Mouse (Mus musculus) gastrocnemius, adult 2 months (tissue): ENCODE results near the gene Srrt. TPM values are rescaled to one million over a fixed set of nuclear protein-coding genes. Genes with fewer than 3 reads are reported as not detected.

Source experiments
- DNase-seq: peaks from one replicate; pipeline ENCODE4 v3.0.0; 2022
- H3K27ac ChIP-seq: fragments of 200-600 bp; 2 replicates; pipeline ENCODE4 v1.8.1; 2022; ENCODE audit warnings: mild to moderate bottlenecking
- H3K4me3 ChIP-seq: fragments of 200-600 bp; 2 replicates; pipeline ENCODE4 v1.8.1; 2022; ENCODE audit warnings: mild to moderate bottlenecking, moderate library complexity
- CTCF ChIP-seq: fragments of 200-600 bp; IDR thresholded peaks from 2 replicates; pipeline ENCODE4 v1.8.1; 2022; ENCODE audit warnings: antibody characterized with exemption, mild to moderate bottlenecking, moderate library complexity
- intact Hi-C: fragments of 180-260 bp; cut with DNase I; formaldehyde crosslinking; loops from one replicate; pipeline ENCODE4 v1.15.1; 2025
- long read RNA-seq, 2 experiments: library from polyadenylated mRNA; stranded (forward); transcript quantifications; one replicate each; pipeline ENCODE4 v2.0.0; 2021
- total RNA-seq, 2 experiments: library from RNA; stranded (reverse); gene quantifications; 2 replicates each; pipeline ENCODE4 v1.2.3; 2021

The Srrt gene
- 10 to 100 TPM; 38.7 to 46.2 TPM for total RNA-seq
- long read RNA-seq, experiment 1, transcript Srrt-201 (20 exons, 3,024 nt), result major isoform, 24 of 44 reads
- long read RNA-seq, experiment 1, transcript Srrt-212 (20 exons, 2,988 nt), result minor isoform, 5 of 44 reads
- long read RNA-seq, experiment 1, partial matches to known transcripts, result 8 of 44 reads
- long read RNA-seq, experiment 1, other reads (novel, unspliced or antisense), result 6 of 44 reads
- long read RNA-seq, experiment 2, transcript Srrt-212 (20 exons, 2,988 nt), result minor isoform, 5 of 39 reads
- long read RNA-seq, experiment 2, transcript Srrt-201 (20 exons, 3,024 nt), result major isoform, 14 of 39 reads
- long read RNA-seq, experiment 2, partial matches to known transcripts, result 10 of 39 reads
- long read RNA-seq, experiment 2, other reads (novel, unspliced or antisense), result 10 of 39 reads

DNA sequence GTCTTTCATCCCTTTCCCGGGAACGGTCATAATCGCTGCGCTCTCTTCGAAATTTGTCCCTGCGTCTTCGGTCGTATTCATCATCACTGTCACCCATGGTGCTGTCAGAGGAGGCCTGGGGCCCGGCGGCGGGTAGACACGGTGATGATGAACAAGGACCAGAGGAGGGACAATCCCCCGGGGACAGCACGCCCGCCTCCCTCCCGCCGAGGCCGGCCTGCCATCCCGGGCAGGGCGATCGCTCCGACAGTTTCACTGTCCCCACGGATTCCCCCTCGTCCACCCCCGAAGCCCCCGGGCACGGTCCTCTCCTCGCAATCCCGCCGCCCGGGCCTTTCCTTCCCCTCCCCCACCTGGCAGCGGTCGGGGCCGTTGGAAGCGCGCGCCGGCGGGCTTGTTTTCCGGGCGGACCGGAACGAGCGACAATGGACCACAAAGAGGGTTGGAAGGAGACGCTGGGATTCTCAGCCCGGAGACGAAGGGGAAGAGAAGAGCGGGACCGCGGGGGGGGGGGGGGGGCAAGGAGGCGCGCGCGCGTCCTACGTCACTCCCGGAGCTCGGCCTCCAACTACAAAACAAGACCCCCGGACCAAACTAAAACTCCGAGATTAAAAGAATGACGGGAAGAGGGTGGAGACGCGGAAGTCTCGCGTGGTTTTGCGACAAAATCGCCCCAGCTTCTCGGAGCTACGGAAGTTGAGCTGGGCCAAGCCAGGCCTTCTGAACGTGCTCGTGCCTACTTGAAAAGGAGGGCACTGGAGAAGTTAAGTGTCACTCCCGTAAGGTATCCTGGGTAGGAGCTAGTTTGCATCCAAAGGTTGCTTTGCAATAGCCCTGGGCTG is at the start of gene Srrt:
Gene Srrt, minus strand, starts transcription at position 604 of the 842 bp plus-strand sequence.
- H3K27ac ChIP-seq, result peak within 1 kb of the TSS; percentile 95
- intact Hi-C loops, result loop anchor here (2.0 to 5.0 kb wide), 2 partner anchors 14 to 195 kb away; partner anchors contain the start of gene Pop7
- DNase-seq, result peak; percentile 93
- peak within 1 kb of the TSS; percentile 97 for H3K4me3 ChIP-seq
- no peak for TF ChIP-seq CTCF

DNA sequence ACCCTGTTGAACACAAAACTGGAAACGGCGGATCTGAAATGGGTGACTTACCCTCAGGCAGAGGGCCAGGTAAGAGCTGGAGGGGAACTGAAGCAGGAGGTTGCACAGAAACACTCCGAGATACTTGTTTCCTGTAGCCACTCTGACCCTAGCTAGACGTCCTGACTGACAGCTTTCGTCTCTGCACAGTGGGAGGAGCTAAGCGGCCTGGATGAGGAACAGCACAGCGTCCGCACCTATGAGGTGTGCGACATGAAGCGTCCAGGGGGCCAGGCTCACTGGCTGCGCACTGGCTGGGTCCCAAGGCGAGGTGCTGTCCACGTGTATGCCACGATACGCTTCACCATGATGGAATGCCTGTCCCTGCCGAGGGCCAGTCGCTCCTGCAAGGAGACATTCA is 46.6 kb upstream of the Srrt start:
- no peak for TF ChIP-seq CTCF
- H3K4me3 ChIP-seq, result peak overlapping the region; percentile 41
- DNase-seq, result no peak
- H3K27ac ChIP-seq, result no peak overlapping the region
- intact Hi-C loops, result no loop called here

DNA sequence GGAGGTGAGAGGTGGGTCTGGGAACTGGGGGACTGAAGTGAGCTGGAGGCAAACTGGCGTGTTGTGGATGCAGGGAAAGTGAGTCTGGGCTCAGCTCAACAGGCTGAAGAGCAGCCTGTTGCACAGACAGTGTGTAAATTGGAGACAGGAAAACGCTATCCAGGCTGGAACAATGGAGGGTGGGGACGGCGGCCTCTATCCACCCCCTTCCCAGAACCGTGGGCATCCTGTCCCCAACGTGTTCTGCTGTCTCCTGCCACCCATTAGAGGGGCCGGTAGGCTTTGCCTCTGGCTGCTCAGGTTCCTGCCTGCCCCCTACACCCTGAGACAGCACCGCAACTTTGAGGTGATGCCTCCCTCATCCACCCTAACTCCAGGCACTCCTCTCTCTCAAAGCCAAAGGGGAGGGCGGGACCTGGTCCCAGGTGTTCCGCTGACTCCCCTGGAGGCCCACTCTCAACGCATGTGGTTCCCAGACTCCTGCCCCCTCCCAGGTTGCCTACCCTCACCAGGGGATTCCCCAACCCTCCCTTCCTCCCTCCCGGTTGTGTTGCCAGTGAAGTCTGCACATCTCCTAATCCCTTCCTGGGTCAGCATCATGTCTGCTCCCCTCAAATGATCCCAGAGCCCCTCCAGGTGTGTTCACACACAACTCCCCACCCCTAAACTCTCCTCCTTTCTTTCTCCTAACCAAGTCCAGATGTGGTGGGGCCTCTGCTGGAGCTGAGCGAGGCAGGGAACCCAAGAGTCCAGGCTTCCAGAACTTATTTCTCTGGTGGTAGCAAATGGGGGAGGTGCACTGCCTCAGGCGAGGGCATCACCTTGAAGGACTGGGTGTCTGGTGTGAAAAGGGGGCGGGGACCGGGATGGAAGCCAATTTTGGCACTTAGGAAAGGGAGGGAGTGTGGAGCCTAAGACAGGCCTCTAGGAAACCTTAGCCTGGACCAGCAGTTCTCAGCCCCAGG is 44.8 kb upstream of the Srrt start:
- no peak for TF ChIP-seq CTCF
- Histone ChIP-seq H3K27ac (peak overlapping the region; percentile 93), H3K4me3 (peak overlapping the region; percentile 97)
- intact Hi-C loops, result no loop called here
- DNase-seq, result peak; percentile 41

DNA sequence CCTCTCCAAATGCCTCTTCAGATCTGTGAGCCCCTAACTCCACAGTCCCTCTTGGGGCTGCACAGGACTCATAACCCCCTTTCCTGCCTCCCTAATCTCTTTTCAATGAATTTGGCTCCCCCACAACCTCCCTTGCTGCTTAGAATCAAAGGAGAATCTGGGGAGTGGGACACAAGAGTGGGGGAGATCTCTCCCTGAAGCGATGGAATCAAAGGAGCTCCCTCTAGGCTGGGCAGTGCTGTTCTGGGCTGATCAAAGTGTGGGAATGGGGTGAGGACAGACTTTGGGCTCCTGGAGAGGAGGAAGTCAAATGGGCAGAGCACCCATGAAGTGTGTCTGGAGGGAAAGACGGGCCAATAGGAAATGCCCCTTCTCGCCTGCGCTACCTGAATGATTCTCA is 43.9 kb upstream of the Srrt start:
- Histone ChIP-seq H3K4me3 (peak overlapping the region; percentile 97), H3K27ac (peak overlapping the region; percentile 93)
- intact Hi-C loops, result no loop called here
- no peak for TF ChIP-seq CTCF
- DNase-seq, result no peak

DNA sequence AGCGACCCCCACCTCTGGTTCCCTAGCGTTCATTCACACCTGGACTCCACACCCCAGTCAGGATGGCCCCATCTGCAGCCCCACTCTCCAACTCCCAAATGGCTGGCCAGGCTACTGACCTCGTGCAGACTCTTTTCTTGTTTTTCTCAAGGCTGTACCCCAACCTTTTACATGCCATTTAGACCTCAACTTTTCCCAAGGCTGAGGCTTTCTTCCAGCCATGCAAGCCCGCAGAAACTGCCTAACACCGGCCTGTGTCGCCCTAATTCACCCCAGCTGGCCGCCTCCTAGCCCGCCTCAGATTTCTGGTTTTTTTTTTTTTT is 43.5 kb upstream of the Srrt start:
- no peak for TF ChIP-seq CTCF
- Histone ChIP-seq H3K27ac (peak overlapping the region; percentile 93), H3K4me3 (peak overlapping the region; percentile 97)
- no peak for DNase-seq
- intact Hi-C loops, result no loop called here

DNA sequence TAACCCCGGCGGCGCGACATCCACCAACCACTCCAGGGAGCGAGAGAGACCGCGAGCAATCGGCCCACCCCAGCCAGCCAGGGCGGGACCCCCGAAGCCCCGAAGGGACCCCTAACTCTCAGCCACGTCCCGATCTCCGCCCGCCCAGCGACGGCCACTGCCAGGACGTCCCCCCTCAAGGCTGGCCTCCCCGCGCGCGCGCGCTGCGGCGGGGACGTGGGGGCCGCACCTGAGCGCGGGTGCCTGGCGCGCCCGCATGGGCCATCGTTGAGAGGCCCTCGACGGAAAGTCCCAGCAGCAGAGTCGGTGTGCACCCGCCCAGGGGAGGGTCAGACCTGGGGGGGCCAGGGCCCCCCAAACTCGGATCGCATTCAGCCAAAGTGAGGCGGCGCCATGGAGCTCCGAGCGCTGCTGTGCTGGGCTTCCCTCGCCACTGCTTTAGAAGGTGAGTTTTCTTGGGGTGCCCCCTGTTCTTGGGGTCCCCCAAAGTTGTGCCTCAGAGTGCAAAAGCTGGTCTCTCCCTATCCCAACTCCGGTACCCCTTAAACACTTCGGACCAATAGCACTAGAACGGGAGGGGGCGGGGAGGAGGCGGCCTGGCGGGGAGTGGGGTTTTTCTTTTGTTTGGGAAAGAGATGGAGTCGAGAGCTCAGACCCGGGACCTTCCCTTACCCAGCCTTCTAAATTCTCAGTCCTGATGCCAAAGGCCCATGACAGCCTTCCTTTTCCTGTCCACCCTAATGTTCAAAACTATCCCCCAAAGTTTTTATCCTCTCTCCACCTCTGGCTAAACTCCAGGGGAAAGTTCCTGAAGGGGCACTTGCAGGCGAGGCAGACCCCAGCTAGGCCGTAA is 43.0 kb upstream of the Srrt start:
- DNase-seq, result no peak
- no peak for TF ChIP-seq CTCF
- H3K4me3 ChIP-seq, result peak overlapping the region; percentile 97
- H3K27ac ChIP-seq, result peak overlapping the region; percentile 93
- intact Hi-C loops, result no loop called here

DNA sequence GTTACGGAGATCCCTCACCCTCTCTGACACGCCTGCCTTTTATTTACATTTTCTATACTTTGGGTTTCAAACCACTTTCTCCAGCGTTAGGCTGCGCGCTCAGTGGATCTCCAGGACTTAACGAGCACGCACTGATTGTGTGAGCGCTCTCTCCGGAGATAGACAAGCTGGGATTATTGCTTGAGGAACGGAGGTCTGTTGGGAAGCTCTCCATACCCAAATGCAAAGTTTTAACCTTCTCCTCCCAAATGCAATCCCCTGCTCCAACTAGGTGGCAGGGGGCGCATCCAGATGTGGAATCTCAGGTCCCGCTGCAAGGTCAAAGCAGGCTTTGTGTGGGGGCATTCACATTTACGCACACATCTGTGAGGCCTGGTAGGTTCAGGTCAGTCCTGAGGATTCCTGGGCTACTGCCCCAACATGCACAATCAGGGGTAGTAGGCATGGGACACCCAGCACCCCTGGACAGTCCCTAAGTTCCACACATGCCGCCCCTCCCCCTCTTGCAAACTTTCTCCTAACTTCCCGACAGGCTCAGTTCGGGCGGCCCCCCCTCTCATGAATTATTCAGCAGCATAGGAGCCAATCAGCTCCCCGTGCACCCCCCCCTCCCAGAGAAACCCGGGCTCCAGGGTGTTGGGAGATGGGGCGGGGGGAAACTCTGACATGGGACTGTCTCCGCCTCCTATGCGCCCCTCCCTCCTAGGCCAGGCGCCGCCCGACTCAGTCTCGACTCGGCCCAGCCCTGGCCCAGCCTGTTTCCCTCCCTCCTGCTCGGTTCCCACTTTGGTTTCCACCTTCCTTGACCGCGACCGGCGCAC is 42.1 kb upstream of the Srrt start, which contains the start of gene Ephb4:
Gene Ephb4, plus strand, starts transcription at position 726 of the 821 bp plus-strand sequence.
- intact Hi-C loops, result loop anchor here (10.0 kb wide), 1 partner anchor 435 kb away; the partner anchor contains the start of genes Mepce and Zcwpw1
- peak within 1 kb of the TSS; percentile 97 for H3K4me3 ChIP-seq
- DNase-seq, result peak; percentile 94

DNA sequence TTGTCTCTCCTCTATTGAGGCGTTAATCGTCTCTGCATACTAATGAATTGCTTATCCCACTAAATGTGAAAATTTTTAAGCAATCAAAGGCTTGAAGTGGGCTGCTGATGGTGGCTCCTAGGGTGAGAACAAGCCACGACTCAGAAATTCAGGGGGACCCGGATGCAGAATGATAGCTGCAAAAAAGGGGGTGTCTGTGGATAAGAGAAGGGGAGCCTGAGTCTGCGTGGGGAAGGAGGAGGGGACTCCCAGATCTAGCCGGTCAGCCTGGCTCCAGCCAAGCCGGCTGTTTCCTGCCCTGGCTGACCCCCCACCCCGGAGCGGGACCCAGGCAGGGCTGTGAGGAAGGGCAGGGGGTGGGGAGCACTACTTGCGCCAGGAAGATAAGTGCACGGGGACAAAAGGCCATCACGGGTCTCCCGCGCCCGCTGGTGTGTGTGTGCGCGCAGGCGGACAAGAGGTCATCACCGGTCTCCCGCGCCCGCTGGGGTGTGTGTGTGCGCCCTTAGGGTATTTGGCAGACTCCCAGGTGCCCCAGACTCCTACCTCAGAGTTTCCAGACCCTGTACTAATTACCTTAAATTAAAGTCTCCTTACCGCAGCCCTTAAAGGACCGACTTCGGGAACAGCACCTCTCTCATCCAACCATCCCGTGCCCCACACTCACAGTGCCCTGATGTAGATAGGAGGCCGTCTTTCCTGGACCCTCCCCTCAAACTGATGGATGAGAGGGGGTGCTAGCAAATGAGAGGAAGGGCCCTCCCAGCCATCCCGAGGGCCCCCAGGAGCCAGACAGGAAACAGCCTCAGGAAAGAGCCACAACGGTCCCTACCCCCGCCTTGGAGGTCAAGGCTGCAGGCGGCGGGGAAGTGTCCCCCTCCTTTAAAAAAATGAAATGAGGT is 41.3 kb upstream of the Srrt start:
- intact Hi-C loops, result loop anchor here (10.0 kb wide), 1 partner anchor 436 kb away; the partner anchor contains the start of genes Mepce and Zcwpw1
- Histone ChIP-seq H3K4me3 (peak overlapping the region; percentile 97), H3K27ac (peak overlapping the region; percentile 93)
- TF ChIP-seq CTCF, result no peak
- peak; percentile 74 for DNase-seq

More for the DNA sequence above, 42.1 kb upstream of the Srrt start, which contains the start of gene Ephb4:
- H3K27ac ChIP-seq, result peak within 1 kb of the TSS; percentile 93
- TF ChIP-seq CTCF, result no peak

DNA sequence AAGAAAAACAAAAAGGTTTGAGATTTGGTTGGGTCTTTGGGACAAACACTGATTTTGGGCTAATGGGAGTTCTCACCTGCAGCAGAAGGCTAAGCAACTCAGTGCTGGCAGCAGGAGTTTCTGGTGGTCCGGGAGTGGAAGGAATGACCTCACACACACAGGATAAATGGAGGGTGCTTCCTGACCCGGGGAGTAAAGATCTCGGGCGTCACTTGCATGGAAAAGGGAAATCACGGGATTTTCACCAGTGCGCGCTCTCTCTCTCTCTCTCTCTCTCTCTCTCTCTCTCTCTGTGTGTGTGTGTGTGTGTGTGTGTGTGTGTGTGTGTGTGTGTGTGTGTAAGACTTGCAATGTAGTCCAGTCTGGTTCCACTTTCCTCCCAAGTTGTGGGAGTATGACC is 40.4 kb upstream of the Srrt start:
- TF ChIP-seq CTCF, result no peak
- intact Hi-C loops, result loop anchor here (10.0 kb wide), 1 partner anchor 437 kb away; the partner anchor contains the start of genes Mepce and Zcwpw1
- Histone ChIP-seq H3K4me3 (no peak overlapping the region), H3K27ac (peak overlapping the region; percentile 93)
- no peak for DNase-seq
